Mouse (Mus musculus) induced T-regulatory cell, adult 2 months (primary cell): ENCODE data around the gene Defb42.

Source experiments
- DNase-seq: peaks from one replicate; pipeline ENCODE4 v3.0.0-alpha.2; 2012; ENCODE audit warnings: low read depth

Gene Defb42

GRCm38 (mm10) chr14:63046691-63047090 lies at the start of gene Defb42:
Gene Defb42, plus strand, starts transcription at chr14:63046991.
- DNase-seq, result no peak

- no peak for DNase-seq
Measured at GRCm38 (mm10) chr14:62997777-62998176, 49.0 kb upstream of the Defb42 start, which contains the start of gene Defb47. Gene Defb47, plus strand, starts transcription at chr14:62998077.

- DNase-seq, result peak; percentile 11
Measured at GRCm38 (mm10) chr14:62998977-62999376, 47.8 kb upstream of the Defb42 start.

GRCm38 (mm10) chr14:63002588-63002987 lies 44.2 kb upstream of the Defb42 start:
- DNase-seq, result no peak

GRCm38 (mm10) chr14:63011471-63011870 lies 35.3 kb upstream of the Defb42 start, which contains the start of gene Defb43:
Gene Defb43, plus strand, starts transcription at chr14:63011771.
- no peak for DNase-seq

GRCm38 (mm10) chr14:63013082-63013481 lies 33.7 kb upstream of the Defb42 start:
- no peak for DNase-seq

GRCm38 (mm10) chr14:63014667-63015066 lies 32.1 kb upstream of the Defb42 start:
- no peak for DNase-seq

- DNase-seq, result no peak
Measured at GRCm38 (mm10) chr14:63020524-63021156, 26.2 kb upstream of the Defb42 start.

GRCm38 (mm10) chr14:63049910-63050370 lies 3.1 kb downstream of the Defb42 start, which contains the start of gene Defb30:
Gene Defb30, minus strand, starts transcription at chr14:63049960.
- no peak for DNase-seq

GRCm38 (mm10) chr14:63050769-63051168 lies 4.0 kb downstream of the Defb42 start:
- DNase-seq, result peak; percentile 74

GRCm38 (mm10) chr14:63054729-63055128 lies 7.9 kb downstream of the Defb42 start:
- no peak for DNase-seq

- DNase-seq, result no peak
Measured at GRCm38 (mm10) chr14:63060361-63060760, 13.6 kb downstream of the Defb42 start.

- no peak for DNase-seq
Measured at GRCm38 (mm10) chr14:63062184-63062583, 15.4 kb downstream of the Defb42 start.

GRCm38 (mm10) chr14:63065391-63065790 lies 18.6 kb downstream of the Defb42 start:
- DNase-seq, result no peak

- peak; percentile 81 for DNase-seq
Measured at GRCm38 (mm10) chr14:63066630-63067310, 20.0 kb downstream of the Defb42 start.

GRCm38 (mm10) chr14:63067708-63068107 lies 20.9 kb downstream of the Defb42 start:
- no peak for DNase-seq
